Mouse (Mus musculus): ENCODE data around the gene Tut7. TPM values are rescaled to one million over a fixed set of nuclear protein-coding genes. Genes with fewer than 3 reads are reported as not detected.
"Not testable (repeated sequence)": the region's sequence is repeated elsewhere in the genome, so short reads cannot be mapped to it uniquely, and the experiment has no call there.

Gene Tut7
- total RNA-seq (2021), result 10 to 100 TPM; 55.0 to 58.0 TPM
- long read RNA-seq, partial matches to known transcripts, result 2 of 28 reads
- long read RNA-seq, other reads (novel, unspliced or antisense), result 25 of 28 reads

DNA sequence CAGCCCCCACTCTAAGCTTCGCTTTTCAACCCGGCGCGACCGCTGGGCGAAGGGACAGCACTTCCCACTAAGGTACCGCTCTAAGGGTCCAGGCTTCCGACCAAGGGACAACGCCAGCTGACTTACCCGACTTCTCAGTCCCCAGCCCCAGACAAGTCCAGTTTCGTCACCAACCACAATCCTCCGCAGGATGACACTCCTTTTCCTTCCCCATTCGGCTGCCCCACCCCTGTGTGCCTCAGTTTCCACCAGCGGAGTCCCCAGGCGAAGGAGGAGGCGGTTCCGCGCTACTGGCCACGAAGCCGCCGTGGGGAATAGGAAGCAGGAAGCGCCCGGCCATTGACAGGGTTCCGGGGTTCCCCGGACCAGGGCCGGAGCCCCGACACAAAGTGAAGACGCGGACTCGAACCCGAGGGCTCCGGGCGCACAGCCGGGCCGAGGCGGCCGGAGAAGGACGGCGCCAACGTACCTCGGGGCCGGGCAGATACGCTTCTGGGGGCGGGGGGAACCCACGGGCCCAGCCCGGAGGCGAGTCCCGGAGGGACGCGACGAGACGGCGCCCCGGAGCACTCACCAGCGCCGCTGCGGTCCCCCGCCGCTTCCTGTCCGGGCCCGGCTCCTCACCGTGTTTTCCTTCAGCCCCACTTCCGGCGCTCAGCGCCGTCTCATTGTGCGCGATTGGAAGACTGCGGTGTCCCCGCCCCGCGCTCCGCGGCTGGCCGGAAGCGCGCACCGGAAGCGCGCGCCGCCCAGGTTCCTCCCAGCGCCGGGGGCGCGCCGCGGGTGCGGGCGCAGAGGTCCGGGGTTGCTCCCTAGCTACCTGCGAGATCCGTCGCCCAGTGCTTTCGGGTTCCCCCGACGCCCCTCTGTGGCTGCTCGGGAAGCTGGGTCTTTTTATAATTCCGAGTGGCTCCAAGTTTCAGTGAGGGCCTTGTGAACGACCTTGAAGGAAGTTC lies at the start of gene Tut7:
Gene Tut7 (minus strand): TSS at position 641 of the 956 bp plus-strand sequence.
- peak; percentile 91 to 94 for DNase-seq (ENCODE audit: low spot score in 2 of 2)

DNA sequence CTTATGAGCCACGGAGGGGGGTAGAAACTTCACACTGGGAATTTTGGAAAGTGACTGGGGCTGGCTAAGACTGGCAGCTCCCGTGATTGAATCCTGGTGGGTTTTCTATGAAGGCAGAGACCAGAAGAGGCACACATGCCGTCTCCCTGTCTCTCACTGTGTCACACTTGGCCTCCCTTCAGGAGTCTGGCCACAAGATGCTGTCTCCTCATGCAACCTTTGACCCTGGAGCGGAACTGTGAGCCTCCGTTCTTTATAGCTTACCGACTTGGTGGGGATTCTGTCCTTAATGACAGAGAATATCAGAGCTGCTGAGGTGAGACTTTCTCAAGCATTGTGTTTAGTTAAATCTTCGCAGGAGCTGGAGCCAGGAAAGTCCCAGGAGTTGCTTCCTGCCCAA lies 49.5 kb upstream of the Tut7 start:
- no peak for DNase-seq (ENCODE audit: low spot score in 2 of 2)

DNA sequence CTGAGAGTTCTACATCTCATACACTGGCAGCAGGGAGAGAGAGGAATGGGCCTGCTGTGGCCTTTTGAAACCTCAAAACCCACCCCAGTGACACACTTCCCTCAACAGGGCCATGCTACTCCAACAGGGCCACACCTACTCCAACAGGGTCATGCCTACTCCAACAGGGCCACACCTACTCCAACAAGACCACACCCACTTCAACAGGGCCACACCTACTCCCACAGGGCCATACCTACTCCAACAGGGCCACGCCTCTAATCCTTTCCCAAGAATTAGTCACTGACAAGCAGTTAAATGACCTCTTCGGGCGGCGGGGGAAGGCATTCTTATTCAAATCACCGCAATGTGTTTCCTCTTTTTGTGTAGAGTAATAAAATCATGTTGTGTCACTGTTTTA lies 47.1 kb upstream of the Tut7 start:
- no peak for DNase-seq (ENCODE audit: low spot score in 2 of 2)

DNA sequence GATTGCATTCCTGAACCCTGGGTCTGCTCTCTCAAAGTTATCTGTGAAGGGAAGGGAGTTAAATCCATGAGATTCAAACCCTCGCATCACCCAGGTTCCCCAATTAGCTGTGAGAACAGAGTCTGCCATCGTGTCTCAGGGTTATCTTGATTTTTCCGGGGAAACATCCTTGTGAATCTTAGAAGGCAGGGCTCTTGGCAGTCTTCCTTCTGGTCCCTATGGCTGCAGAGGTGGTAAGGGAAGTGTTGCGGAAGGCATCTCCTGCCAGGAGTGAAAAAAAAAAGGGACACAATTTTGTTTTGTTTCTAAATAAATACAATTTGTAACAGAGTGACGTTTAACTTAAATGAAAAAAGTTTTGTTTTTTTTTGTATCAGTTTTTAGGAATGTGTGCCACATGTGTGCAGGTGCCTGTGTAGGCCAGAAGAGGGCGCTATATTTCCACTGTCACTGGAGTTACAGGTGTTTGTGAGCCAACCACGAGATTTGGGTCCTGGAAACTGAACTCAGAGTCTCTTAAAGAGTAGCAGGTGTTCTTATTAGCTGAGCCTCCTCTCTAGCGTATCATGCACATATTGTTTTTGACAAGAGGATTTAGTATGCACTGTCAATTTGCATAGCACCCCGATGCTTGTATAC lies 45.2 kb upstream of the Tut7 start:
- no peak for DNase-seq (ENCODE audit: low spot score in 2 of 2)

DNA sequence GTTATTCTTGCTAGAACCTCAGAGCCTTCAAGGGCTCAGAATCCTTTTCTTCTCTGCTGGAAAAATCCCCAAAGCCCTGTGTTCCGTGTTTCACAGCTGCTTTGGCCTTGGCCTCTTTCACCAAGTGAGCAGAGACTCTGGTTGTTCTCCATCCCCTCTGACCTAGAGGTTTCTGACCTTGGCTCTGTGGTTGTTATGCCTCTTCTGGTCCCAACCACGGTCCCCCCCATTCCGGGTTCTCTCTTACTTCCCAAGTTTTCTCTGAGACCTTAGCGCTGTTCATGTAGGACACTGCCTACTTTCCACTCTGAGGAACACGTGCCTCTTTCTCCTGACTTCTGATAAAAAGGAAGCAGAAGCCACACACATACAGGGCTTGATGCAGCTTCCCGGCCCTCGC lies 44.2 kb upstream of the Tut7 start:
- no peak for DNase-seq (ENCODE audit: low spot score in 2 of 2)

DNA sequence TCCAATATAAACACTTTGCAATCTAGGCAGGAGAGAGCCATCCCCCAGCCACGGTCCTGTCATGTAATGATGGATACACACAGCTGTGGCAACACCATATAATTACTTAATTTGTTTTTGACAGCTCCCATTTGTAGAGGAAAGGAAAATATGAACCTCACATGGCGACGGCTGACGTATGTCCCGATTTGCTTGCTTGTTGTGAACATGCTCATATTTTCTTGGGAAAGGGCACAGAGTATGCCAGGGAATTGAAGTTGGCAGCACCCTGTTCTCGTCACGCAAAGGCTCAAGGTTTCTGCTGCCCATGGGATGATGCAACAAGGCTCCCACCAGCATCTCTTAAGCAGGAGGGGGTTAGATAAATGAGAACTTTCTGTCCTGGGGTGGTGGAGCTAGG lies 36.6 kb upstream of the Tut7 start:
- DNase-seq (ENCODE audit: low spot score in 2 of 2), result no peak

DNA sequence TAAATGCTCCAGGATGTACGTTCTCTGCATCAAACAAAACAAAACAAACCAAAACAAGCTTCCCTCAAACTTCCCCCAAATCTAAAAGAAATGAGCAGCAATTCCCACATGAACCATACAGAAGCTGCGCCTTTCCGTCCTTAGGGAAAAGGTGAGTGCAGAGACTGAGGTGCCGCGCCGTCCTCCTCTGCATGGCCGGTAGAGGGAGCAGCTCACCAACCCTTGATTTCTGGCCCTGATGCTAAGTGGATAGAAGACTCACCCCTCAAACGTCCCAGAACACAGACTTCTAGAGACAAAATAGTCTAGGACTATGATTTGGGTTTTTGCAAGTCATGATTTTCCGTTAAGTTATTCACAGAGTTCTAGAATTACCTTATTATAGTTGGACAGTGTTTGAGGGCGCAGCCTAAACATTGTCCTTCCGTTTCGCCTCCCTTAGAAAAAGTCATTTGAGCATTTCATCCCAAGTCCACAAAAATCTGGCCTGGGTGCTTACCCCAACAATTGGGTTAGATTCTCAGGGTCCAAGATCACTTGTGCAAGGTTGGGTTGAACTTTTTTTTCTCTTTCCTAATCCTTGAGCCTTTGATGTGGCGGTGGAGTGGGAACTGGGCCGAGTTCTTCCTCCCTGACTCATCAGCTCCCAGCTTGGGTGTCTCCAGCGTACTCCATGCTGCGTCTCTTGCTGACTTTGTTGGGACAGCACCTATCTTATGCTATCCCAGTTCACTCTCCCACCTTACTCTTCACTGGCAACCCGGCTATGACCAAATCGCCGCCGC lies 33.5 kb upstream of the Tut7 start:
- peak in 1 of 2 experiments; percentile 64 for DNase-seq (ENCODE audit: low spot score in 2 of 2)

DNA sequence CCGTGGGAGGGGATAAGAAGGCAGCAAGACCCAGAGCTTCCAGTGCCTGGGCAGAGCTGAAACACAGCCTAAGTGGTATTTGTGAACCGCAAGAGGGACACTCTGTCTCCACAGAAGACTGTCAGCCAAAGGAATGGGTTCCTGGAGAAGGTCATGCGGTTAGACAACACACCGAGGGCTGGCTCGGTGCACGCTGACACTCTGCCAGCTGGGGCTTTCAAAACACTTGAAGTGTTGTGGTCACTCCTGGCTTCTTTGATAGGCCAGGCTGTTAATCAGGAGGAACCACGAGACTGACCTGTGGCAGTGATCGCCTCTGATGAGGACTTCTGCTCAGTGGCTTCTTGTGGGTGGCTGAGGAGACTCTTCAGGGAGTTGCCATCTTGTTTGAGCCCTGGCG lies 30.5 kb upstream of the Tut7 start:
- DNase-seq (ENCODE audit: low spot score in 2 of 2), result no peak

DNA sequence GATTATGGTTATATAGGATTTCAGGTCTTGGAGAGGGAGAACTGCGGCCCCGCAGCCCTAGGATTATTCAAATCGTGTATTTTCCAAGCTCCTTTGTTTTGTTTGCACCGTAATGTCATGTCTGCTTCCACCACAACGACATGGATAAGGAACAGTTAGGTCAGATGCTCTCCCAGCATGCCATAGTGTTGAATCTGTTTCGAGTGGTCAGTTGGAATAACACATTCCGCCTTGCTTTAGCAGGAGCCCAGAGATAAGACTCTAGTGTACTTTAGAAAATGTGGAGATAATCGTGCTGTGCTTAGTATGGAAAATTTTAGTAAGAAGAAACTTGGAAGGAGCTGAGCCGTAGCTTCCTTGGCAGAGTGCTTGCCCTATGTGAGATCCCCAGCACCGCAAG lies 27.4 kb upstream of the Tut7 start:
- DNase-seq (ENCODE audit: low spot score in 2 of 2), result no peak

DNA sequence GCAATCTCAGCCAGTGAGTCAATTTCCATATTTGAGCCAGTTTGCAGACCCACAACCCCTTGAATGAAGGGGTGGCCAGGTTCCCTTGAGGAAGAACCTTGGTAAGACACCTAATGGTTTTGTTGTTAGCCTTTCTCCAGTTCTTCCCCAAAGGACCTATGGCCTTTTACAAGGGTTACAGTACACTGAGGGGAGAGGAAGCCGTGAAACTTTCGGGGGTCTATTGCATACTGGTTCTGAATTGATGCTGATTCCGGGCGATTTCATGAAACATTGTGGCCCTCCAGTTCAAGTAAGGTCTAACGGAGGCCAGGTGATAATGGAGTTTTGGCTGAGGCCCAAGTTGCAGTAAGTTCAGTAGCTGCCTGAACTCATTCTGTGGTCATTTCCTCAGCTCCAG lies 21.7 kb upstream of the Tut7 start:
- DNase-seq (ENCODE audit: low spot score in 2 of 2), result no peak

DNA sequence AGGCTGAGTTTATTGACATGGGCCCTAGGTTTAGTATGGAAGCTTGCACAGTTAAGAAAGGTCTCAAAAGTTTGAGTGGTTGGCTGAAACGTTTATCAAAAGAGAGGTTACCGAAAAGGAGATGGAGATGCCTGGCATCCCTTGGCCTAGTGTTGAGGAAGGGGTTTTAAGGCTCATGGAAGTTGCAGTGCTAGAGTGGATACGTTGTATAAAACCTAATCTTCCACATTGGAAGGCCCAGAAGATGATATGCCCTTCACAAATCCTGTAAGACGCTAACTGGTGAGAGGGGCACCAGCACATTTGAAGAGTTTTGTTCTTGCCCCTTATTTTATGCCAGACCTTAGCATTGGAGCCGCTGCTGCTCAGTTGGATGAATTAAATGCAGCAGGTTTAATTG lies 21.0 kb upstream of the Tut7 start:
- DNase-seq (ENCODE audit: low spot score in 2 of 2), result no peak

DNA sequence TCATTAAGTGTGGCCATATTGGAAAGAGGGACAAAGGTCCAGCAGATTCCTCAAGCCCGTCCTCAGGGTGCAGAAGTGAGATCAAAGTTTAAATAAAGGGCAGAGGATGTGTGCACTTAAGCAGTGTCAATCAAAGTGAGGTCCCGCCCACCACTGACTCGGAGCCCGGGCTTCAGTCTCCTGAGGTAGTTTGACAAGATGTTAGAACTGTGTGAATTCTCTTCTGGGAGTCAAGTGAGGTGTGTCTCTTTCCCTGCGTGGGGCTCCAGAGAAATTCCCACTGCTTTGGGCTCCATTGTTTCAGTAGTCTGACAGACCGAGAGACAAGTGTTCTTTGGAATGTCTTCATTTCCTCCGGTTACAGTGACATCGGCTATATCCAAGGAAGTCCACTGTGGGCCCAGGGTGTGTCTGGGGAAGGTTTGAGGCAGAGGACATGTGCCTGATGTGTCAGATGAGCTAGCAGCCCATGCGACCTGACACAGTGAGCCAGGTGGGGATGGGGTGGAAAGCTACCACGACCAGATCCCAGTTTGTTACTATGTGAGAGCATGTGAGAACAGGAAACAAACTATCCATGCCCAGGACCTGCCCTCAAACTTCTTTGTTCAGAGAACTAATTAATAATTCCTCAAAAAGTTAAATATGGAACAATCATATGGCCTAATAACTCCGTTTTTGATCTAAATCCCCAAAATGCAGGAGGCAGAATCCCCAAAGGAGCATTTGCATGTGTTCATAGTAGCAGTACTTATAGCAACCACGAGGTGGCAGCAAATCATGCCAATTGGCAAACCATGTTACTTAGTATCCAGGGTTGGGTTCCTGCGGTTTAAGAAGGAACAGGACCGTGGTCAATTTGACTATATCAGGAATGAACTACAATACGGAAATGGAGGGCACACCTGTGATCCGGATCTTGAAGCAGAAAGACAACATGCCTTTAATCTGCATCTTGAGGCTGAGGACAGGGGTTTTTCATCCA lies 19.6 kb upstream of the Tut7 start:
- DNase-seq (ENCODE audit: low spot score in 2 of 2), result peak; percentile 66 to 91

DNA sequence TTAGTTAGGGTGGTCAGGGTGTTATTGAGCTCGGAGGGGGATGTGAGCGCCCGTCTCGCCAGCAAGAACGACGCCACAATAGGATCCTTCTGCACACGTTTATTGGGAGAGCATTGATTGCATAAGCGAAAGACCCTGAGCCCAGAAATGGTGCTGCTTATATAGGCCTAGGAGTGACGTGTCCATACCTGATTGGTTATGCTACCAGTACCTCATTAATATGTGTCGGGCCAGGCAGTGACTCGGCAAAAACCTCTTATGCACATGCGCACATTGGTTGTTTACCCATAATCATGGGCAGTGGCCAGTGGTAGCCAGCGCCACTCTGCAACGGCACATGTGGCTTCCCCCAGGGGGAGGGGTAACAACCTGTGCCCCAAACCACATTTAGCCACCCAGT lies 18.8 kb upstream of the Tut7 start:
- not testable (repeated sequence) for DNase-seq (ENCODE audit: low spot score in 2 of 2)

DNA sequence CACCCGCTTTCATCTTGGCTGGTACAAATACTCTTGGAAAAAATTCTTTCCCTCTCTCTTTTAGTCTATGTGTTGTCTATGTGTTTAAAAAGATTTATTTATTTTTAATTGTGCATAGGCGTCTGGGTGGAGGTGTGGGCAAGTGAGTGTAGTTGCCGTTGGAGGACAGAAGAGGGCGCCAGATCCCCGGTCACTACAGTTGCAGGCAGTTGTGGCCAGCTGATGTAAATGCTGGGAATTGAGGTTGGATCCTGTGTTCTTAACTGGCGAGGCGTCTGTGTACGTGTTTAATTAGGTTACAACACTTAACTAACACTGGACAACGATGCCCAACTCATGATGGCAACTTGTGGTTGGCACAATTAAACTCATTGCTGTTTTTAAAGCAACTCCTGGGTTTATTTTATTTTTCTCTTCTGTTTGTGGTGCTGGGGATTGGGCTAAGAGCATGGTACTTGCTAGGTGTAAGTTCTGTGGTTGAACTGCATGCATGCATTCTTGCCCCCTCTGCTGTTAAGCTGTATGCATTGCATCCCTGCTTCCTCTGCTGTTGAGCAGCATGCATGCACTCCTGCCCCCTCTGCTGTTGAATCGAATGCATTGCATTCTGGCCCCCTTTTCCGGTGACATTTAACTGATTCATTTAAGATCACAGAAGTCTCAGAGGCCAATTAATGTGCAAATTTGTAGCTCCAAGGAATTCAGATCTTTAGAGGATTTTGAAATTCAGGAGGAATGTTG lies 17.7 kb upstream of the Tut7 start:
- DNase-seq (ENCODE audit: low spot score in 2 of 2), result peak; percentile 64 to 92

DNA sequence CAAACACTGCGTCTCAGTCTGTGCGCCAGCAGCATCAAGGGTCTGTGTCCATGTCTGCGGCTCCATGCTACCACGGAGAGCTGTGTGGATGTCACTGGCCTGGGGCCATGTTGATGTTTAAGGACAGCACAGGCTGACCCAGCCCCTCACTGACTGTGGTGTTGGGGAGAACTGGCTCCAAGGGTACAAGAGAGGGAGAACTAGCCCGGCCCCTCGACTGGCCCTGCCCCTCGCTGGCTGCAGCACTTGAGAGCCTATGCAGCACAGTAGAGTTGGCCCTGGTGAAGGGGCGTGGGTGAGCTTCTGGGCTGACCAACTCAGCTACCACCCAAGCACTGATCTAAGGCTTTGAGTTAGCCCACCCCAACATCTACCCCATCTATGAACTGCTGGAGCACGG lies 16.4 kb upstream of the Tut7 start:
- no peak for DNase-seq (ENCODE audit: low spot score in 2 of 2)

DNA sequence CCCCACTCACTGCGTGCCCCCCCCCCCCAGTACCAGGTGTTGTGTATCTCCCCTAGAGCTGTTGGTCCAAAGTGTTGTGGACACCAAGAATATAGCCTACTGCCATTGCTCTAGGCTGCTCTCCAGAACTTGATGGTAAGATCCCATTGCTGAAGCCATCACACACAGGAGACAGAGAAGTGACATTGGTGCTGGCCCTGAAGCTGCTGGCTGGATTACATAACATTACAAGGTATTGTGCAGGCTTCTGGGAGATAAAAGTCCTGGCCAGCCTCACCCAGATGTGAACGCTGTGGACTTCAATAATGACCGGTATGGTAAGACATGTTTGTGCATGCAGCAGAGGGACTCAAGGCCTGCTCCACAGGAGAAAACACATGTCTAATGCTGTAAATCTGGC lies 15.5 kb upstream of the Tut7 start:
- DNase-seq (ENCODE audit: low spot score in 2 of 2), result no peak

DNA sequence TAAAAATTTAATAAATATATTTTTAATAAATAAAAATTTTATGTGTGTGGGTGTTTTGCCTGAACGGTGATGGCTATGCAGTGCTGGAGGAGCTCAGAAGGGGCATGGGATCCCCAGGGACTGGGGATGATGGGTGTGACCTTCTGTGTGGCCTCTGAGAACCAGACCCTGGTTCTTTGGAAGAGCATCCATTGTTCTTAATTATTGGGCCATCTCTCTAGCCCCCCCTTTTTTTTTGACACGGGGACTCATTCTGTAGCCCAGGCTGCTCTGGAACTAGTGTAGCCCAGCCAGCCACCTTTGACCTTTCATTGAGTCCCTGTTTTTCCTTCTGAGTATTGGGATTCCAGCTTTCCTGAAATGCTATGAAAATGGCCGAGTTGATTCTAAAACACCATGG lies 13.9 kb upstream of the Tut7 start:
- no peak for DNase-seq (ENCODE audit: low spot score in 2 of 2)

DNA sequence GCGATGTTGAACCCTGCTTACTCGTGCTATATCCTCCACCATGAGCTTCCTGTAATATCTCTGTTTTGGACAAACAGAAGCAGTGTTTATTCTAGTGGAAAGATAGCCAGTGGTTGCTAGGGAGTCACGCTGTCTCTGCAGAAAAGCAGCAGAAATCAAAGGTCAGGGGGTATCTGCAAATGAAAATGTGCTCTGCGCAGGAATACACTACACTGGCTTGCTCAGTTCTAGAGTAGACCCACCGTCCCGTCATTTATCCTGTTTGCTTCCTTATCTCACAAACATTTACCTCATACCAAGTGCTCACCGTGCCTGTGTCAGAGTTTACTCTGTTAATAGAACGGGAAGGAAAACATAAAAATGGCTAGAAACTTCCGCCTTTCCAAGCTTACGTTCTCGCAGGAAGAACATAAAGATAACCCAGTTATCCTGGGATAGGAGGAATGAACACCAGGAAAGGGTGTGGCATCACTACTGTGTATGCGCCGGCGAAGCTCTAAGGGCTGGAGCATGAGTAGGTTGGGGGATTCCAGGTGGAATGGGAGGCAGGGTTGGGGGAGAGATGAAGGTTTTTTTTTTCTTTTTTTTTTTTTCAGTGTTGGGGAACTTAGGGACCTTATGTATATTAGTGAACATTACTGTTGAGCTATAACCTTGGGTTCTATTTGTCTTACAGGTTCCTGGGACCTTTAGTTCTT lies 13.3 kb upstream of the Tut7 start:
- DNase-seq (ENCODE audit: low spot score in 2 of 2), result no peak

DNA sequence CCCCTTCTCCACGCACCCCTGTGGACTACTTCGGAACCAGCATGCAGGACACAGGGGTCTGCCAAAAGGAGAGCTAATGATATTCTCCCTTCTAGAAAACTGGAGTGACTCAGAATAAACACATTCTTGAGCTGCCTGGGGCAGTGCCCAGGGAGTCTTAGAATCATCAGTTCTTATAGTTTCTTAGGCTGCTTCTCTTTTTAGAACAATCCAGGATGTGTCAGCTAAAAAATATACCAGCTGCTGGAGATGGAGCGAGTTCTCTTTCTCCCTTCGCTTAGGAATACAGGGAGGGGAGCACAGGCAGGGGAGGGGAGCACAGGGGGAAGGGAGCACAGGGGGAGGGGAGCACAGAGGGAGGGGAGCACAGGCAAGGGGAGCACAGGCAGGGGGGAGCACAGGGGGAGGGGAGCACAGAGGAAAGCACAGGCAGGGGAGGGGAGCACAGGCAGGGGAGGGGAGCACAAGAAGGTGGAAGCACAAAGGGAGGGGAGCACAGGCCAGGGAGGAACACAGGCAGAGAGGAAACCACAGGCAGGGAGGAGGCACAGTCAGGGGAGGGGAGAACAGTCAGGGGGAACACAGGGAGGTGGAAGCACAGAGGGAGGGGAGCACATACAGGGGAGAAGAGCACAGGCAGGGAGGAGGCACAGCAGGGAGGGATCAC lies 12.0 kb upstream of the Tut7 start:
- peak in 1 of 2 experiments; percentile 62 for DNase-seq (ENCODE audit: low spot score in 2 of 2)

All from layer of hippocampus, adult 18-20 months (tissue).